21 mouse cellular contexts compared by ENCODE assay signal in the genomic region with DNA sequence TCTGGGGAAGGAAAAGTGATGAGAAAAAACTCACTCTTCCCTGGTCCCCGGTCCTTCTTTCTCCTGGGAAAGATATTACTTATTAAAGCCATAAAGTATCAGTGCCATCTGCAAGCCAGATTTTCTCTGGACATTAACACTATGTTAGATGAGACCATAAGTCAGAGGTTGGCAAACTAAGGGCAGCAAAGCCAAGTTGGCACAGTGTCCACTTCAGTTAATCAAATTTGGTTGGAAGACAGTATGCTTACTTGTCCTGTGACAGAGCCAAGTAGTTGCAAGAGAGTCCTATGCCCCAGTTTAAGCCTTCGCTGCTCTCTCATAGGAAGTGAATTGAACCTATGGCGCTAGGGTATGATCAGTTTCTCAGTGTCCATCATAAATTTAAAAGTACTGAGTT.
DNase-seq lines count a peak whose midpoint lies in the region; ATAC-seq and TF ChIP-seq lines count a peak whose summit lies in the region.
"Had no signal": no experiment of that assay in that cellular context is flagged by ENCODE, and none has a peak within 500 bp of the region (broad histone marks: within the 10 kb centered on the region; RNA-seq: fewer than 3 reads in every experiment).

No protein-coding gene starts in this region.

- 0 out of 2 replicates have a peak, but pooled peaks cover 2% of the 10 kb centered on the region for H3K4me1 ChIP-seq in kidney, adult 2 months (ENCODE audit: control insufficient read depth, insufficient read depth, low read length)
- H3K4me1 ChIP-seq in kidney, embryonic 15.5 days = no peaks in the 10 kb centered on the region
- H3K4me1 ChIP-seq: embryonic facial prominence, embryonic 12.5 days; hindbrain, embryonic 12.5 days; liver, embryonic 15.5 days; lung, embryonic 15.5 days; megakaryocyte, embryonic 14.5 days; midbrain, embryonic 13.5 days had no signal

- H3K9ac ChIP-seq in kidney, embryonic 15.5 days = no peak overlapping the region
- H3K9ac ChIP-seq: embryonic facial prominence, embryonic 12.5 days; forebrain, embryonic 13.5 days; hindbrain, embryonic 12.5 days; liver, embryonic 15.5 days; lung, embryonic 15.5 days; midbrain, embryonic 13.5 days had no signal

- H3K4me3 ChIP-seq in kidney, adult 2 months (ENCODE audit: insufficient read depth, low read depth, low read length) = no peak overlapping the region
- H3K4me3 ChIP-seq in kidney, embryonic 15.5 days (replicated peaks) = no peak overlapping the region
- H3K4me3 ChIP-seq: embryonic facial prominence, embryonic 12.5 days; forebrain, embryonic 13.5 days; hindbrain, embryonic 12.5 days; liver, embryonic 15.5 days; lung, embryonic 15.5 days; megakaryocyte, embryonic 14.5 days; midbrain, embryonic 13.5 days had no signal

- ATAC-seq in kidney, embryonic 15.5 days (replicated peaks; ENCODE audit: low FRiP score) = no peak
- ATAC-seq: forebrain, embryonic 13.5 days; intestine, postnatal 0 days; midbrain, embryonic 13.5 days had no signal

- peak; percentile 4 for DNase-seq in cerebellum, adult 9-11 months
- DNase-seq in cerebellum, adult 11-12 months = no peak
- peak; percentile 51 for DNase-seq in kidney, adult 2 months
- DNase-seq in adrenal gland, postnatal 14 days = peak; percentile 30
- DNase-seq in skeletal muscle tissue, adult 2 months (ENCODE audit: low read depth, low spot score) = peak; percentile 20
- DNase-seq in left cerebral cortex, postnatal 14 days (ENCODE audit: low spot score in 2 of 2) = no peak
- DNase-seq: B cell, adult 2 months; kidney, postnatal 4 days; layer of hippocampus, adult 9-11 months; lung, postnatal 36 days had no signal

- H3K36me3 ChIP-seq in kidney, adult 2 months (ENCODE audit: control insufficient read depth, insufficient read depth, low read length) = no peaks in the 10 kb centered on the region; the same call in 1 of the 2 replicates
- H3K36me3 ChIP-seq in kidney, embryonic 15.5 days = peaks cover 46% of the 10 kb centered on the region
- H3K36me3 ChIP-seq: G1E; liver, embryonic 15.5 days had no signal

- TF ChIP-seq POLR2A in kidney, adult 2 months (IDR thresholded peaks at IDR 0.05; ENCODE audit: low read depth, low read length) = no peak

- WGBS in kidney, adult 2 months = 89% methylated on average over 3 of the region's 3 CpGs
- 90% methylated on average over 3 of the region's 3 CpGs for WGBS in kidney, embryonic 15.5 days

- no peaks in the 10 kb centered on the region for H3K27me3 ChIP-seq in kidney, adult 2 months (replicated peaks; ENCODE audit: control insufficient read depth, insufficient read depth, low read length)
- H3K27me3 ChIP-seq in kidney, embryonic 15.5 days = no peaks in the 10 kb centered on the region
- H3K27me3 ChIP-seq: CH12.LX; embryonic facial prominence, embryonic 12.5 days; forebrain, embryonic 13.5 days; hindbrain, embryonic 12.5 days; liver, embryonic 15.5 days; lung, embryonic 15.5 days; megakaryocyte, embryonic 14.5 days; midbrain, embryonic 13.5 days had no signal

- intact Hi-C loops in left cerebral cortex, postnatal 14 days (cut with DNase I) = no loop called here

- H3K9me3 ChIP-seq in kidney, embryonic 15.5 days (replicated peaks) = no peaks in the 10 kb centered on the region
- H3K9me3 ChIP-seq: embryonic facial prominence, embryonic 12.5 days; forebrain, embryonic 13.5 days; hindbrain, embryonic 12.5 days; liver, embryonic 15.5 days; lung, embryonic 15.5 days; megakaryocyte, embryonic 14.5 days; midbrain, embryonic 13.5 days had no signal

- TF ChIP-seq CTCF in kidney, adult 2 months (conservative IDR thresholded peaks at IDR 0.05; ENCODE audit: insufficient read depth, insufficient read length, low read depth, low read length) = no peak

- no peak overlapping the region for H3K27ac ChIP-seq in kidney, adult 2 months (ENCODE audit: insufficient read depth, low read depth, low read length)
- no peak overlapping the region for H3K27ac ChIP-seq in kidney, embryonic 15.5 days
- H3K27ac ChIP-seq: embryonic facial prominence, embryonic 12.5 days; forebrain, embryonic 13.5 days; hindbrain, embryonic 12.5 days; liver, embryonic 15.5 days; lung, embryonic 15.5 days; midbrain, embryonic 13.5 days had no signal

- no peak overlapping the region for H3K4me2 ChIP-seq in kidney, embryonic 15.5 days
- H3K4me2 ChIP-seq: embryonic facial prominence, embryonic 12.5 days; forebrain, embryonic 13.5 days; hindbrain, embryonic 12.5 days; liver, embryonic 15.5 days; lung, embryonic 15.5 days; midbrain, embryonic 13.5 days had no signal

Comparison
In these comparisons a context has a peak if more than half of its experiments do, and no peak if none do; other contexts are left out.
1. DNase-seq: peak in cerebellum, adult 9-11 months (single experiment), kidney, adult 2 months (single experiment), adrenal gland, postnatal 14 days (single experiment) and skeletal muscle tissue, adult 2 months (single experiment); none in cerebellum, adult 11-12 months (single experiment) and left cerebral cortex, postnatal 14 days (0 of 2).